In the genomic region with DNA sequence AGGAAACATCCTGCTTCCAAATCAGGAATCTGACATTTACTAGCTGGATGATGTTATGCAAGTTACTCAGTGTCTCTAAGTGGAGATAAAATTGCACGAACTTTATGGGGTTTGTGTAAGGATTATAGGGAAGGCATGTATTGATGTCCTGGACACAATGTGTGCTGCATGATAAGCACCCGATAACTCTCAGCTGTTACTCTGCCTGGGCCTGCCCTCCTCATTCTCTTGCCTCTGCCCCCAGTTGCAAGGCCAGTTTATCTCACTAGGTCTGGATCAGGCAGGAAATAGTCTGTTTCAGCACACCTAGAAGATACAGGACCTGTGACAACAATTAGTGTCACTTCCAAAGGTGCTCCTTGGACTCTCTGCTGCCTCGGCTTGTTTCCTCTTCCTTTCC, we compare ENCODE assay signal across 16 mouse cellular contexts. TPM values are rescaled to one million over a fixed set of nuclear protein-coding genes. Genes with fewer than 3 reads are reported as not detected.
DNase-seq lines count a peak whose midpoint lies in the region; ATAC-seq and TF ChIP-seq lines count a peak whose summit lies in the region.
"Had no signal": no experiment of that assay in that cellular context is flagged by ENCODE, and none has a peak within 500 bp of the region (broad histone marks: within the 10 kb centered on the region; RNA-seq: fewer than 3 reads in every experiment).

No protein-coding gene starts in this region.

- TF ChIP-seq EP300 in liver, postnatal 0 days (IDR thresholded peaks at IDR 0.05; ENCODE audit: low read depth): no peak

- 31% methylated on average over 3 of the region's 3 CpGs for WGBS in heart, embryonic 14.5 days
- WGBS in liver, postnatal 0 days (ENCODE audit: insufficient replicate concordance): 48% methylated on average over 3 of the region's 3 CpGs
- 15% methylated on average over 3 of the region's 3 CpGs for WGBS in liver, embryonic 15.5 days (ENCODE audit: insufficient replicate concordance)

- H3K27ac ChIP-seq in heart, embryonic 14.5 days (replicated peaks in 1 of 2; ENCODE audit: control insufficient read depth in 1 of 2, insufficient read depth in 1 of 2, low read depth in 2 of 2, low read length in 2 of 2): peak overlapping the region; percentile 6 to 61; a peak in 2 of 4 replicates
- H3K27ac ChIP-seq in liver, postnatal 0 days (ENCODE audit: low read depth): no peak overlapping the region
- no peak overlapping the region for H3K27ac ChIP-seq in liver, embryonic 15.5 days (replicated peaks)
- H3K27ac ChIP-seq: embryonic facial prominence, embryonic 13.5 days; gastrocnemius, adult 2 months; hindbrain, embryonic 13.5 days had no signal

- no peak overlapping the region for H3K4me3 ChIP-seq in heart, embryonic 14.5 days (ENCODE audit: control insufficient read depth in 1 of 2, insufficient read depth in 1 of 2, low read depth in 1 of 2, low read length in 2 of 2)
- no peak overlapping the region for H3K4me3 ChIP-seq in liver, postnatal 0 days (ENCODE audit: low read depth, low read length)
- H3K4me3 ChIP-seq in liver, embryonic 15.5 days (replicated peaks): no peak overlapping the region
- H3K4me3 ChIP-seq: embryonic facial prominence, embryonic 13.5 days; gastrocnemius, adult 2 months; hindbrain, embryonic 13.5 days had no signal

- H3K9me3 ChIP-seq in heart, embryonic 14.5 days (ENCODE audit: control insufficient read depth, low read length): no peaks in the 10 kb centered on the region
- H3K9me3 ChIP-seq in liver, postnatal 0 days (ENCODE audit: low read length): no peaks in the 10 kb centered on the region
- H3K9me3 ChIP-seq in liver, embryonic 15.5 days (replicated peaks): no peaks in the 10 kb centered on the region
- H3K9me3 ChIP-seq: embryonic facial prominence, embryonic 13.5 days; hindbrain, embryonic 13.5 days had no signal

- DNase-seq in heart, adult 18-20 months: no peak
- peak; percentile 12 for DNase-seq in liver
- DNase-seq in liver, postnatal 0 days: no peak
- peak; percentile 5 for DNase-seq in c-Kit-positive CD71-positive TER-119-positive erythroid progenitor cells, embryonic 14.5 days (ENCODE audit: low spot score)
- no peak for DNase-seq in left cerebral cortex, postnatal 36 days (ENCODE audit: low spot score in 2 of 2)
- no peak for DNase-seq in thymus, postnatal 14 days
- DNase-seq: adrenal gland, postnatal 25 days; cerebellum, adult 8-10 months; gastrocnemius, adult 2 months; kidney, adult 11 months; thymus, adult 2 months had no signal

- H3K27me3 ChIP-seq in heart, embryonic 14.5 days (ENCODE audit: control insufficient read depth, insufficient read depth, low read length): 0 out of 2 replicates have a peak, but pooled peaks cover 5% of the 10 kb centered on the region
- H3K27me3 ChIP-seq in liver, postnatal 0 days (ENCODE audit: insufficient read depth, low read length): no peaks in the 10 kb centered on the region
- H3K27me3 ChIP-seq in liver, embryonic 15.5 days: peaks cover 30% of the 10 kb centered on the region; the same call in 1 of the 2 replicates

- no peak overlapping the region for H3K9ac ChIP-seq in heart, embryonic 14.5 days (ENCODE audit: low read length)
- no peak overlapping the region for H3K9ac ChIP-seq in liver, postnatal 0 days (replicated peaks)
- H3K9ac ChIP-seq in liver, embryonic 15.5 days: no peak overlapping the region
- H3K9ac ChIP-seq: embryonic facial prominence, embryonic 13.5 days; hindbrain, embryonic 13.5 days had no signal

- TF ChIP-seq CTCF in liver, postnatal 0 days (IDR thresholded peaks at IDR 0.05; ENCODE audit: low read depth): no peak

- H3K4me2 ChIP-seq in heart, embryonic 14.5 days (ENCODE audit: low read length): no peak overlapping the region
- H3K4me2 ChIP-seq in liver, postnatal 0 days (ENCODE audit: low read depth, low read length): no peak overlapping the region
- no peak overlapping the region for H3K4me2 ChIP-seq in liver, embryonic 15.5 days
- H3K4me2 ChIP-seq: embryonic facial prominence, embryonic 13.5 days; hindbrain, embryonic 13.5 days had no signal

- no peaks in the 10 kb centered on the region for H3K36me3 ChIP-seq in heart, embryonic 14.5 days (ENCODE audit: control insufficient read depth, insufficient read depth, low read length)
- H3K36me3 ChIP-seq in liver, postnatal 0 days (replicated peaks; ENCODE audit: insufficient read depth, low read length): no peaks in the 10 kb centered on the region
- no peaks in the 10 kb centered on the region for H3K36me3 ChIP-seq in liver, embryonic 15.5 days (replicated peaks)
- H3K36me3 ChIP-seq: embryonic facial prominence, embryonic 13.5 days; hindbrain, embryonic 13.5 days had no signal

- peaks cover 0 to 15% of the 10 kb centered on the region in 2 experiments; a peak in 1 of 4 replicates for H3K4me1 ChIP-seq in heart, embryonic 14.5 days (ENCODE audit: control insufficient read depth in 2 of 2, insufficient read depth in 2 of 2, low read length in 2 of 2)
- H3K4me1 ChIP-seq in liver, postnatal 0 days (ENCODE audit: insufficient read depth): no peaks in the 10 kb centered on the region
- H3K4me1 ChIP-seq in liver, embryonic 15.5 days (replicated peaks): no peaks in the 10 kb centered on the region
- H3K4me1 ChIP-seq: embryonic facial prominence, embryonic 13.5 days; hindbrain, embryonic 13.5 days had no signal

- intact Hi-C loops in left cerebral cortex, postnatal 36 days (cut with DNase I): no loop called here

- ATAC-seq in heart, embryonic 14.5 days (ENCODE audit: insufficient number of reproducible peaks, insufficient read depth, low FRiP score, low read depth): no peak
- no peak for ATAC-seq in liver, postnatal 0 days
- peak; percentile 63; the same call in 1 of the 2 replicates for ATAC-seq in liver, embryonic 15.5 days (ENCODE audit: insufficient read depth)
- ATAC-seq: midbrain, embryonic 16.5 days had no signal

RNA-seq across cellular contexts. Expression of gene Nhsl2, which starts 25.0 kb away (rescaled TPM):
- polyA plus RNA-seq in heart, embryonic 14.5 days (2014; fragmentation: Nextera tagmentation; extraction: Ambion mirVana): 12.4 and 15.5 TPM in 2 replicates
- 1 to 10 TPM; 4.2 to 5.0 TPM for total RNA-seq in heart, adult 18-20 months (2021)
- polyA plus RNA-seq in liver, postnatal 0 days (2015; fragmentation: Nextera tagmentation; extraction: Ambion mirVana): 1.1 and 1.3 TPM in 2 replicates
- polyA plus RNA-seq in liver, embryonic 15.5 days (2015; fragmentation: Nextera tagmentation; extraction: Ambion mirVana): 1.6 and 2.5 TPM in 2 replicates
- 10 to 100 TPM; 28.7 to 43.0 TPM for total RNA-seq in left cerebral cortex, postnatal 36 days (2021)

Comparison
In these comparisons a context has a peak if more than half of its experiments do, and no peak if none do; other contexts are left out.
1. DNase-seq: peak in liver (single experiment) and c-Kit-positive CD71-positive TER-119-positive erythroid progenitor cells, embryonic 14.5 days (single experiment); none in heart, adult 18-20 months (0 of 2), liver, postnatal 0 days (single experiment), left cerebral cortex, postnatal 36 days (0 of 2) and thymus, postnatal 14 days (single experiment).
2. H3K27ac ChIP-seq: peak in heart, embryonic 14.5 days (2 of 2); none in liver, postnatal 0 days (single experiment) and liver, embryonic 15.5 days (single experiment).